Mouse (Mus musculus) right cerebral cortex, adult 2 months (tissue): ENCODE measurements around the gene Fmo4.
A peak's percentile ranks its signal among the peaks of the same experiment; 100 is the strongest.

Experiments
- DNase-seq, 2 experiments: peaks; one replicate each; pipeline ENCODE4 v3.0.0; 2021 to 2022; ENCODE audit warnings: low spot score in 2 of 2

The Fmo4 gene

DNA sequence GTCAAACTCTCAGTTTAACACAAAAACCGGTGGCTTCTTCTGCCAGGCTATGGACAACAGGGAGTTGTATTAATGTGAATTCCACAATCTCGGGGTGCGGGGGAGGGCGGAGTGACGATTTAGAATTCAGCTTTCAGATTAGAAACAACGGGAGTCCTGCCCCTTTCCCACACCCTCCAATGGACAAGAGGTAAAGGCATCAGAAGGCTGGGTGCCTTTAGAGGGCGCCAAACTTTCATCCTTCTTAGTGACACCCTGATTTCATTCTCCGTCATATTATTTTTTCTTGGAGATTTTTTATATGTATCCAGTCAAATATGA is at the start of gene Fmo4:
Gene Fmo4, minus strand, starts transcription at position 137 of the 321 bp plus-strand sequence.
- peak; percentile 17 to 24 for DNase-seq

DNA sequence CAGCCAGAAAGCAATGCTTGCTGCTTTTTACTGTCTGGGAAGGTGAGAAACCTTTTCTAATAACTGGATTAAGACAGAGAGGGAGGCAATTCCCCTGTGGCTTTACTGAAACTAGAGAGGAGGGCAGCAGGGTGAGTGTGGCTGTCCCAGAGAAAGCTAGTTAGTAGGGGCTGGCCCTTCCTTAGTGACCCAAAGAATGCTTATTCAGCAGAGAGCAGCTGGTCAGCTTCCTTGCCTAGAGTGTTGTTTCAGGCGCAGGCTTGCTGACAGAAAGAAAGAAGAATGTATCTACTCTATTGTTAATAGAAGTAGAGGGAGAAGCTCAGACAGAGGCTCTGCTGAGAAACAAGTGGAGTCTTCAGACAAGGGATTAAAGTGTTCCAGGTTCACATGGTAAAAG is 48.6 kb upstream of the Fmo4 start:
- DNase-seq = no peak

DNA sequence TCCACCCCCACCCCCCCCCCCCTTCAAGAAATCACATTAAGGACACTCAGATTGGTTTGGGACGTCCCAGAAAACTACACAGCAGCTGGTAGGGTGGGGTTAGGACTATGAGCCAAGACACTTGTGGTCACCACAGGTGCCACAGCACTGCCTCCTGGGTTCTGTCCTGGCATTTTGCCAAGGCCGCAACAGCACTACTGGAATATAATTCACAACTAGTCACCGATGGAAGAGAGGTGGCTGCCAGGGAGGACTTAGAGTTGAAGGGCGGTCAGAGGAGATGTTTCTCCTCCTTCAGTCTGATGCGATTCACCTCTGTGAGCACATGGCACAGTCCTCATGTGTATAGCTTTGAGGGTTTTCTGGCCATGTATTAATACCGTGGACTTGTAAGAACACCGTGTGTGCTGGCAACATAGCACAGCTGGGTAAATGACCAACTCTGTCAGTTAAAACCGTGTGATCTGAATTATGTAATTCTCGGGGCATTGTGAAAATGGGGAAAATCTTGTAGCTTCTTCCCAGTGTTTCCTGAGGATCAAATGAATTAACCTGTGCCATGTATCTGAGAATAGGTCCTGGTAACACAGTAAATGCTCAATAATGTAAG is 46.3 kb upstream of the Fmo4 start:
- DNase-seq = no peak

DNA sequence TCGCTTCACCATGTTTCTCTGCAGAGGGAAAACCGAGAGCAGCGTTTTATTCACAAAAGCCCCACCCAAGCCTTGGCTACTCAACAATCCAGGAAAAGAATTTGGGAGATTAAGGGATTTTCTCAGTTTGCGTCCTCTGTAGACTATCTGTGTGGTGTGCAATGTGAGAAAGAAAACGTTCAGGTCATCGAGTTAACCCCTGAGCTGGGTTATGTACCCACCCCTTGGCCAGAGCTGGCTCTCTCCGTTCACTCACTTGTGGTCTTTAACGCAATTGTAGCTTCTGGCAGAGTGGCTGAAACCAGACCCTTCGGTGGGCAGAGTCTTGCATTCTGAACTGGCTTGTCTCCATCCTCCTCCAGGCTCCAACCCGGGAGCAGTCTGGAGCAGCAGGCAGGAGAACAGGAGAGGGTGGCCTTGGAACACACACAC is 45.8 kb upstream of the Fmo4 start:
- DNase-seq = no peak

DNA sequence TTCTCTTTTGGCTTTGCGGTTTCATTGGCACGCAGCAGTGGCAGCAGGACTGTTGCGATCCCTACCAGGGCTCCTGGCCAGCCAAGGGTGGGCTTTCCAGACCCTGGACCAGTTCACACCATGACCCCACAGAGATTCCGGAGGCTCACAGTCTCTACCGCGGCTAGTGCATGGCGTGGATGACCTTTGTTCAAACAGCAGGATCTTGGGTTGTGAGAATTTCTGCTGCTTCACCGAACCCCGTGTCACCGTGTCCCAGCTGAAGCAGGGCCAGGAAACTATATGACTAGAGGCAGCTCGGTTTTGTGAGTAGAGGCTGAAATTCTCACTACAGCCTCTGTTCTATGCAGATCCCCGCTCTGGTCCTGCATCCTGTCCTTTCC is 45.0 kb upstream of the Fmo4 start:
- no peak for DNase-seq

DNA sequence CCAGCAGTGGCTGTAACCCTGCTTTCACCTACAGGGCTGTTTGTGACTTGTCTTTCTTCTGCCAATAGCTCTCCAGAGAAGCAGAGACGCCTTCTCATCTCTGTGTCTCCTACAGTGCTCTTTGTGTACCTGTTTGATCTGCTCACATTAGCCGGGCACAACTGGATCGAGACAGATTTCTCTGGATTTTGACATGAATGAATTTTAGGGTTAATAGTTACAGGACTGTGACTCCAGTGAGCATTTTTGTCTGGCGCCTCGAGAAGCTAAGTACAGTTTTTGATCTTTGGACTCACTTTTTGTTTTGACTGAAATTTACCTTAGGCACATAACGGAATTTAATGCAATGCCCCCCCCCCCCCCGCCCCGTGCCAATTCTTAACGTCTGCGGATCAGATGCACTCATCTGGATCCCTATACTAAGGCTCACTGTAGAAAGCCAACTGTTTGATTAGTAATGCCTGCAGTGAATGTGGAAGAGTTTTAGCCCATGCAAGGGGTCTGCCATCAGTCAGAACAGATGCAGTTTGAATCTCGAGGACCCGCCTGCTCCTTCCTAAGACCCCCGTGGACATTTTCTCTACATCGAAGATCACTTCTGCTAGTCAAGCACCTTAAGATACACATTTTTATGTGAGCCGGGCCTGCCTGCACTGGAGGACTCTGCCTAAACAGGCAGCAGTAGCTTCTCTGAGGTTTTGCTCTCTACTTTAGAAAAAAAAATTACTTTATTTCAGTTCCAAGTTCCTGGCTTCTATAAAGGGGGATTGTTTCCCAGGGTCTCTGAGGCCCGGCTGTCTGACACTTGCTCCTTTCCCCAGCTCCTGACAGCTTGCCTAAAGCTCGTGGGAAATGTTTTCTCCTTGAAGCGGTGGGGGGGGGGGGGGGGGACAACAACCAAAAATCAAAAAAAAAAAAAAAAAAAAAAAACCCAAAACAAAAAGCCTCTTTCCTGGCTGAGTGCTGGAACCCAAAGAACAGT is 44.3 kb upstream of the Fmo4 start:
- no peak for DNase-seq

DNA sequence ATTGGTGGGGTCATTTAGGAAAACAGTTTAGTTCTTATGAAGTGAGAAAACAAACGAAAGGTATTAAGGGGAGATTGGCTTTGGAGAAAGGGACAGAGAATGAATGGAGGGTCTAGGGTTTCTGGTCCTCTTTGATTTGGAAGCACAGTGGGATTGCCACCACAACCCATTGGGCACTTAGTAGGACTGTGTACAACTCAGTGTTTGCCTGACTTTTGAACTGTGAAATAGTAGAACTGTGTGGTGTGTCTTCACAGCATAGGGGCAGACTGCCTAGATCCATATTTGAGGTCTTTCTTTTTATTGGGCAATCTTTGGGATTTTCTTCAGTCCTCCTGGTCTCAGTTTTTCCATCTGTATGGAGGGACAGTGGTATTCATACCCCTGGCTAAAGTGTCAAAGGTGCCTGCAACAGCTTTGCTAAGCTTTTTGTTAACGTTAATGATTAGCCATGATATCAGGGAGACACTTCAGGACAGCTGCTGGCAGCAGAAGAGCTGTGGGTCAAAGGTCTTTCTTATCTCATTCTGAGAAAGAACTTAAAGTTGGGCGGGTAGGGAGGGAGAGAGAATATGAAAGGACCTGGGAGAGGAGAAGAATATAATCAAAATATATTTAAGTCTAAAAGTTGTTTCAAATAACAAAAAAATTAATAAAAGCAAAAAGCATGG is 40.2 kb upstream of the Fmo4 start:
- no peak for DNase-seq

DNA sequence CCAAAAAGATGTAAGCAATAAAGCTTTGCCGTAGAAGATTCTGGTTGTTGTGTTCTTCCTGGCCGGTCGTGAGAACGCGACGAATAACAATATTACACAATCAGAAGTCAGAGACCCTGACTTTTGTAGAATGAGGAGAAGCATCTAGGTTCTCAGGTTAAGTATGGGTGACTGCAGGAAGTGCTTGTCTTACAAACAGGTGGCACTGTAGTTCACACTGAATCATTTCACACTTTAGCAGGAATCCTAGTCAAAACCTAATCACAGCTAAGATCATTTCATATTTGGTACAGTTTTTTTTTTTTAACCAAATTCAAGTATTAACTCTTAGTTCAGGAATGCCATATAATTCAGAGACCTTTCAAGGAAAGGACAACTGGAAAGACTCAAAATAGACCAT is 33.8 kb upstream of the Fmo4 start:
- no peak for DNase-seq

DNA sequence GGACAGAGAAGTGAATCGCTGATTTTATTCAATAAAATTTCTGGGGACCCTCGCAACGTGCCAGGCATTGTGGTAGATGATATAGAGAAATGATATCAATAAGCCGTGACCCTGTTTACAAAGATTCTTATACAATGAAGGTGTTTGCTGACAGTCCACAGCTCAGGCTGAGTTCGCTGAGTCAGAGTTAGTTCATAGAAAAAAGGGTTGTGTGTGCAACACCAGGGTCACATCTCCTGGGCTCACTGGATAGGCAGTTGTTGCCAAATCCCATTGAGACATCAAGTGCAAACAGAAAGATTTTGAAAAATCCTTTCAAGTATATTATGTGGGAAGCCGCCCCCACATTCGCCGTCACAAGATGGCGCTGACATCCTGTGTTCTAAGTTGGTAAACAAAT is 26.4 kb upstream of the Fmo4 start:
- no peak for DNase-seq

DNA sequence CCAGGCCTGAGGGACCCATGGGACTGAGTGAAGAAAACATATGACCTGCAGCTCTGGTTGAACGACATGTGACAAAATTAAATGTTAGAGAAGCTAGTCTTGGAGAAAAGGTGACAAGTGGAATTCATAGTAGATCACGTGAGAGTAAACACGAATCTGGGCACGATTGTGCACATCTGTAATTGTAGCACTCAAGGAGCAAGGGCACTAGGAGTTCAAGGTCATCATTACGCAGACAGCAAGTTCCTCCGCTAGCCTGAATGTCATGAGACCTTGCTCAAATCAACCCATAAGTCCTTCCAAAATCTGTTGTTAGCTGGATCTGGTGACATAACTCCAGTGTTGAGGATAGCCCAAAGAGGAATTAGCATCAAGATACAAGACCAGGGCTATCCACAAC is 25.2 kb upstream of the Fmo4 start:
- DNase-seq = no peak

DNA sequence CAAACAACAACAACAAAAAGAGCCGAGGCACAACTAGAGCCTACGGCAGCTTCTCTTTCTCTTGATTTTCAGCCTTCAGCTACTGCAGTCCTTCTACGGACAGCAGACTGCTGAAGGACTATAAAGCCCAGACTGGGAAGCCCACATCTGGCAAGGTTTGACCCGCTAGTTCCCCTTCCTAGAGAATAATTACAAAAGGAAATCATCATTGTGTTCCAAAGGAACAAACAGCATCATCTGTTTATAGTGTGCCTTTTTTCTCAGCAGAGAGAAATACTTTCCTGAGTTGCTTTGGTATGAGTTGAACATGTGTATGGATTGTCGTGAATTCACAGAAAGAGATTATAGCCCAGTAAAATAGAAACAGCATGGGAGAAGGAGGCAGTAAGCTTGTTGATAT is 20.6 kb upstream of the Fmo4 start:
- no peak for DNase-seq

DNA sequence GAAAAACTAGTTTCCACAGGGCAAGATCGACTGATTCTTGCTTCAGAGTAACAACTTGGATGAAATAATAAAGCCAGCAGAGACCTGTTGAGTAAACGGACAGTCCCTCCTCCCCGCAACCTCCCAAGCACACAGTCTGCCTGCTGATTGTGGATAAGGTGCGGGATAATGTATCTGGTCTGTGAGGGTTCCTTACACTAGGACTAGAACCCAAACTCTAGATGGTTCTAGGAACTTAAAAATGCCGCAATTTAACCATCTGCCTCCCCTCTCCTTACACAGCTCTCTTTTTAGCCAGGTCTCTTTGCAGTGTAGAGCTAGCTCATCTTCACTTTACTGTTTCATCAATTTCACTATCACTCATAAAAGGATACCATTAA is 18.8 kb upstream of the Fmo4 start:
- DNase-seq = no peak

DNA sequence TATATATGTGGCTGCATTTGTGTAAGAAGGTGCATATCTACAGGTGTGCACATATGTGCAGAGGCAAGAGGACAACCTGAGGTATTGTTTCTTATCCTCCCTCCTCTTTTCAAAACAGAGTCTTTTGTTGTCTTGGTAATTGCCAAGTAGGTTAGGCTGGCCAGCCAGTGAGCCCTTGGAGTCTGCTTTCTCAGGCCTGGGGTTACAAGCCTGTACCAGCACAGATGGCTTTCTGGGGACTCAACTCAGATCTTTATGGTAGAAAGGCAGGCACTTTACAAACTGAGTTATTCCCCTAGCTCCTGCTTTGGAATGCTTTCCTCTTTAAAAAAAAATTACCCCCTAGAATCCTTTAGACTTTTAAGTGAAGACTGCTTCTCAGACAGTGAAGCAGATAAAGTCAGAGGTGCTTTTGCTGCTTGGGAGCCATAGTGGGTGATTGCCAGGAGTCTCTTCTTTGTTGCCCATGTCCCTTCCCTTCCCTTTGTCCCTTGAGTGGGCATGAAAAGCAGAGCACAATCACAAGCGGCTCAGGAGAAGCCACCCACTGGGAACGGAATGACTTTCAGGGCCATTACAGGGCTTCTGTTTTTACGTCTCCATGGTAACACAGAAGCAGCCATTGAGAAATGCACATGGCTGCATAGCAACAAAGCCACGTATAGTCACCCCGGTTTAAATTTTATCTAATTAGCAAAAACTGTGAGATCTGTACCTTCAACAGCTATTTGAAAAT is 18.2 kb upstream of the Fmo4 start:
- DNase-seq = no peak

DNA sequence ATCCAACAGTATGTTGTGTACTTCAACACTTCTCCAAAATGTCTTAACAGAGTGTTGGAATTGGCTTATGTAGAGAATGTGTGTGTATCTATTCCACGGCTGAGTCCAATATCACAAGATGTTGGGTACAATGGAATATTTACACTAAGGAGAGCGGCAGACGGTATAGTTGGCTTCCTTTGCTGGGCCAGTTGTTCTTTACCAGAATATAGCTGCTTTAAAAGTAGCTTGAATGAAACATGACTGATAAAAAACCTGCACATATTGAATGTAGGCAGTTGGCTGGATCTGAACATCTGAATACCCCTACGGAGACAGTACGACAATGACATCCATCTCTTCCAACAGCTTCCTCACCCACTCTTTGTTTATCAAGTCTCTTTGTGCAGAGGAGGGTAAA is 5.5 kb upstream of the Fmo4 start:
- DNase-seq = peak in 1 of 2 experiments; percentile 14

DNA sequence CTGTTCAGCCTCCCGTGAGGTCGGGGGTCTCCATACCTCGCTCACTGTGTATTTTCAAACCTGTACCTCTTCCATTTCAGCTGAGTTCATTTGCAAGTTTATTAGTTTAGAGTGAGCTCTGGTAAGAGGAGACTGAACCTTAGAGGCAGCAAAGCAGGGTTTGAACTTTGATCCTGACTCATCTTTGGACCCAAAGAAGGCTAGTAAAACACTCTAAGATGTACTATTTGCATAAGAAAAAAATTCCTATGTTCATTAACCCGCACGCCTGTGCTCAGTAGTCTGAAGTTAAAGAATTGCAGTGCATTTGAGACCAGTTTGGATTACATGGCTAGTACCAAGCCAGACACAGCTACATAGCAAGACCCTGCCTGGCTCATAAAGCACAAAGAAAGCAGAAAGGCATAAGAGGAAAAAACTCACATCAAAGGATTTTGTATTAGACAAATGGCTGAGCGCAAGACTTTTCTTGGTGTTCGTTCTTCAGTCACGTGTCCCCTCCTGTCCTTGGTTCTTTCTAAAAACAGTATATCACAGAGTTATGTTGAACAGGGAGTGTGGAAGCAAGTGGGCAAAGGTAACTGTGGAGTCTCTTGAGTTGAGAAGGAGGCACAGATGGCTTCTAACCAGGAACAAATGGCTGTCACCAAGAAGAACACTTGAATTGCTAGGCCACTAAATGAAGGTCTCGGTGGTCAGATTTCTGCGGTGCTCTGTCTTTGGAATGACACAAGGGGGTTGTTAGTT is 1.8 kb upstream of the Fmo4 start:
- no peak for DNase-seq

DNA sequence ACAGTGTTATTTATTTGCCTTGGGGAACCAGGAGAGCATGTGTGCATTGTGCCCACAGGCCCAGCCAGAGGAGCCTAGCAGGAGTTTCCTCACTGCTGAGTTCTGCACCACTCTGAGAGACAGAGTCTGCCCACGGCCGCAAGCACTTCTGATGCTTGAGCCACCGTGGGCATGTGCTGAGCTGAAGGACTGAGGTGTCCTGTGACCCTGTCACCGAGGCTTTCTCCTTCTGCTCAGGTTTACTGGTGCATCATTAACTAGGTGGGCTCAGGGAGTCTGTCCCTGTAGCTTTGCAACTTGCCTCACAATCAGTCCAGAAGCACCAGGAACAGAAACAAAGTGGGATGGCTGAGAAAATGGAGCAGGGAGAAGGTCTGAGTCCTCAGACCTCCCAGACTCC is 1.2 kb upstream of the Fmo4 start:
- no peak for DNase-seq

DNA sequence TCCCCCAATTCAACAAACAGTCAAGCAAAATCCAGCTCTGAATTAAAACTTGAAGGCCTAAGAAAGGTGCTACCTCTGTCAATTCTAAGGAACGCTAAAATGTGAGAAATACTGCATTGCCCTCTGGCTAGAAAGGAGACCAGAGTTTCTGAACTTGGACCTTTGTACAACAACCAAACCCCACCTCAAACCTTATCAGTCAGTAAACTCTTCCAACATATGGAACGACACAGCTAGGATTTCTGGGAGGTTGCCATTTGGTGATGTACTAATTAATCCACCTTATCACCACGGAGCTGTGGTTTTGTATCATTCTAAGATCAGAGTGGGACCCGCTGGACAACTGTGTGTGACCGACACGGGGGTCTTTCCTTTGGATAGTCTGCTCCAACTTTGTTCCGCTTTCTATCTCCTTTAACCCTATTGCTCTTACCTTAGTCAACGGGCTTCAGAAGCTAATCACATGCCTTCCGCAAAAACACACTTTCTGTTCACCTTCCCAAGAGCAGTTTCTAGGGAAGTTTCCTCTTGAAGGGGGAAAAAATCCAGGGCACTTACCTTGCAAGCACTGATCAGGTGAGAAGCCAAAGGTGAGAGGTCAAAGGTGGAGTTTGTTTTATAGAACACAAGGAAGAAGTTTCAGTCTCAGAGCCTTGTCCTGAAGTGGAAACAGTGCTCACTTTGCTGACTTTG is 483 bp downstream of the Fmo4 start:
- no peak for DNase-seq

DNA sequence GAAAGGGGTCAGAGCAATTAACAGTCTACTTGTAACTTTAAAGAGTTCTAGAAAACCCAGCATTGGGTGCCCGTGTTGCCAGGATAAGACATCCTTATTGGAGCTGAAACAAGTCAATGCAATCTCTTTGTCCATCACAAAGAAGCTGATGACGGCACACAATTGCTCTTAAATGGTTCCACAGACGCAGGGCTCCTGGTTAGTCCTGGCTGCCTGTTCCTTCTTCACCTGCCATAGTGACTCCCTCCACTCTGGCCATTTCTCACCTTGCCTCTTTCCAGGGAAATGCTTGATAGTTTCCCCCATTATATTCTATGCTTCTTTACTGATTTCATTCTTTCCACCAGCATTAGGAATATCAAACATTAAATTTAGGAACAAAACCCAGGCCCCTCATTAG is 5.2 kb downstream of the Fmo4 start:
- no peak for DNase-seq

DNA sequence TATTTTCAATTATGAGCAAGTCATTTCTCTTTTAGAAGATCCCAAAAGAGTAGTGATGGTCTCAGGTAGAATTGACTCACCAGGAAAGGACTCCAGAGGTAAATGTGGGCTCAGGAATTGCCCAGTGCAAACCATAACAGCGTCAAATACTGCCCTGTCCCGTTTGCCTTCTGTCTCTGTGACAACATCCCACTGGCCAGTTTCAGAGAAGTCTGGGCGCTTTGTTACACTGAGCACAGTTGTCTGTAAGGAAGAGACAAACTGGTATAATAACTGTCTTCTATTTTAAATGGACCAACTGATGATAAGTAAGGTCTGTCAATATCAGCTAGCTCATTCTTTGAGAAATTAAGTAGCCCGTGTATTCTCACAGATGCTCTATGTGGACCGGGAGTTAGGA is 6.3 kb downstream of the Fmo4 start:
- DNase-seq = no peak

DNA sequence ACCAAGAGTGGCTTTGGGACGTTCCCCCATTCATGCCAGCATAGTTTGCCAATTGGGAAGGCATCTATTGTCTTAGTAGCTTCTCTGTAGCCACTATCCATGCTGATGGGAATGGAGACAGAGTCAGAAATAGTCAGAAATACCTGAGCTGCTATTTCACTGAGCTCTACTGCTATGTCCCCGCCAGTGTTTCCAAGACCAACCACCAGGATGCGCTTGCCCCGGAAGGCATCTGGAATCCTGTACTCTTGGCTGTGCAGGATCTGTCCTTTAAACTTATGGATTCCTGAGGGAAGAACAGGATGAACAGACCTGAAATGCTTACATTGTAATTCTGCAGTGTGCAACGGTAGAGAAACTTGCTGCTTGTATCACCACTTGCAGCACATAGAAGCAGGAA is 8.8 kb downstream of the Fmo4 start:
- DNase-seq = no peak

DNA sequence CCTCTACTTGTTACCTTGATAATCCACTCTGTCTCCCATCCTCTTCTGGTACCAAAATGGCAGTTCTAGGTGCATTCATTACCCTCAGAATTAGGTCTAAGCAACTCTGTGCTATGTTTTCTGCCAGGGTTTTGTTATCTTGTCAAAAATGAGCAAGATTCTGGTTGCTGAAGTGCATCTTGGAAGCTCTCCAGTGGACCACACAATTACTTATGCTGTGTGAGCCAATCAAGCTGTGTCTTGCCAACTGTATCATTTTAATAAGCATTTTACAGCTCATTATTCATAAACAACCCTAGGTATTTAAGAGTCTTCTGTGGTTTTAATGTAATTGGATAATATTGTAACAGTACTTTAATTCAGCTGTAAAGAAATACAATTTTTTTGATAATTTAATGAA is 17.3 kb downstream of the Fmo4 start:
- no peak for DNase-seq
